ENCODE assay signal across 11 mouse cellular contexts in genomic region chr12:79975466-79976239, GRCm38 (mm10).
DNase-seq lines count a peak whose midpoint lies in the region; ATAC-seq and TF ChIP-seq lines count a peak whose summit lies in the region.
"Had no signal": no experiment of that assay in that cellular context is flagged by ENCODE, and none has a peak within 500 bp of the region (broad histone marks: within the 10 kb centered on the region; RNA-seq: fewer than 3 reads in every experiment).

No protein-coding gene starts in this region.

- no peak for DNase-seq in hindbrain, embryonic 11.5 days (ENCODE audit: low spot score)
- no peak for DNase-seq in CH12.LX (ENCODE audit: extremely low read depth)
- DNase-seq in R1 (ENCODE audit: low read depth, low spot score), result peak; percentile 28
- no peak for DNase-seq in retina, embryonic 14.5 days (ENCODE audit: low spot score)
- no peak for DNase-seq in gastrocnemius, adult 8-10 months (ENCODE audit: low spot score in 2 of 2)
- no peak for DNase-seq in spleen, postnatal 4 days (ENCODE audit: low spot score in 2 of 2)

- H3K9ac ChIP-seq in hindbrain, embryonic 13.5 days, result no peak overlapping the region
- no peak overlapping the region for H3K9ac ChIP-seq in hindbrain, embryonic 11.5 days (ENCODE audit: low read depth, low read length)
- H3K9ac ChIP-seq in CH12.LX (ENCODE audit: insufficient read depth, low read depth), result peak overlapping the region; percentile 44
- no peak overlapping the region for H3K9ac ChIP-seq in limb, embryonic 12.5 days (replicated peaks)

- dilution Hi-C loops in CH12.LX (cut with MboI; ENCODE audit: extremely low pct_ligation_motif_present, extremely low pct_unique_long_range_greater_than_20kb, low sequenced_read_pairs), result no loop called here

- no peak overlapping the region for H3K4me2 ChIP-seq in hindbrain, embryonic 13.5 days
- H3K4me2 ChIP-seq in hindbrain, embryonic 11.5 days (replicated peaks; ENCODE audit: low read depth, low read length), result no peak overlapping the region
- H3K4me2 ChIP-seq in CH12.LX (ENCODE audit: insufficient read depth, low read depth, poor library complexity, severe bottlenecking), result peak overlapping the region; percentile 65
- no peak overlapping the region for H3K4me2 ChIP-seq in limb, embryonic 12.5 days

- H3K27ac ChIP-seq in hindbrain, embryonic 13.5 days, result peak overlapping the region; percentile 50; the same call in 1 of the 2 replicates
- no peak overlapping the region for H3K27ac ChIP-seq in hindbrain, embryonic 11.5 days (ENCODE audit: low read depth, low read length)
- peak overlapping the region; percentile 97 for H3K27ac ChIP-seq in CH12.LX (ENCODE audit: insufficient read depth, low read depth)
- H3K27ac ChIP-seq in limb, embryonic 12.5 days, result peak overlapping the region; percentile 68
- H3K27ac ChIP-seq: left cerebral cortex, adult 2 months had no signal

- TF ChIP-seq POLR2A in CH12.LX (IDR thresholded peaks at IDR 0.05; ENCODE audit: low read depth, low read length), result no peak; the same call in 1 of the 2 replicates

- H3K9me3 ChIP-seq in hindbrain, embryonic 13.5 days, result peaks cover 4% of the 10 kb centered on the region; the same call in 1 of the 2 replicates
- H3K9me3 ChIP-seq in hindbrain, embryonic 11.5 days (ENCODE audit: control insufficient read depth, low read length), result no peaks in the 10 kb centered on the region
- H3K9me3 ChIP-seq in CH12.LX (replicated peaks; ENCODE audit: low read length), result peaks cover 8% of the 10 kb centered on the region
- H3K9me3 ChIP-seq in limb, embryonic 12.5 days, result no peaks in the 10 kb centered on the region

- no peaks in the 10 kb centered on the region for H3K36me3 ChIP-seq in hindbrain, embryonic 13.5 days
- no peaks in the 10 kb centered on the region for H3K36me3 ChIP-seq in hindbrain, embryonic 11.5 days (ENCODE audit: control insufficient read depth, insufficient read depth, low read length)
- no peaks in the 10 kb centered on the region for H3K36me3 ChIP-seq in CH12.LX (replicated peaks in 1 of 2; ENCODE audit: control insufficient read depth in 1 of 2, insufficient read depth in 1 of 2, low read length in 1 of 2)
- H3K36me3 ChIP-seq in limb, embryonic 12.5 days, result no peaks in the 10 kb centered on the region

- in situ Hi-C loops in CH12.LX (cut with MboI; ENCODE audit: low pct_ligation_motif_present, low pct_unique_long_range_greater_than_20kb, low sequenced_read_pairs), result loop anchor here (10.0 kb wide), 2 partner anchors 129 to 341 kb away; no protein-coding TSS in a partner anchor

- no peak for TF ChIP-seq RAD21 in CH12.LX (IDR thresholded peaks at IDR 0.05; ENCODE audit: low read depth, low read length)

- H3K4me1 ChIP-seq in hindbrain, embryonic 13.5 days (replicated peaks), result peaks cover 31% of the 10 kb centered on the region
- H3K4me1 ChIP-seq in hindbrain, embryonic 11.5 days (replicated peaks; ENCODE audit: control insufficient read depth, insufficient read depth, low read length), result peaks cover 6% of the 10 kb centered on the region
- H3K4me1 ChIP-seq in CH12.LX (ENCODE audit: control insufficient read depth in 1 of 2, insufficient read depth in 2 of 2), result peaks cover 18 to 55% of the 10 kb centered on the region in 2 experiments
- H3K4me1 ChIP-seq in limb, embryonic 12.5 days (replicated peaks), result peaks cover 37% of the 10 kb centered on the region

- TF ChIP-seq CTCF in CH12.LX (conservative IDR thresholded peaks at IDR 0.05 in 1 of 2, IDR thresholded peaks at IDR 0.05 in 1 of 2; ENCODE audit: low read depth in 2 of 2, low read length in 2 of 2), result no peak

- no peaks in the 10 kb centered on the region for H3K79me2 ChIP-seq in CH12.LX (replicated peaks; ENCODE audit: control insufficient read depth, extremely low read depth, insufficient read depth, poor library complexity, severe bottlenecking)

- ATAC-seq in hindbrain, embryonic 13.5 days (ENCODE audit: low FRiP score), result no peak
- no peak for ATAC-seq in hindbrain, embryonic 11.5 days (ENCODE audit: low FRiP score)
- ATAC-seq in limb, embryonic 12.5 days (ENCODE audit: insufficient number of reproducible peaks, insufficient read depth, low FRiP score, low TSS enrichment, low read depth), result no peak

- WGBS in hindbrain, embryonic 13.5 days, result 56% methylated on average over 9 of the region's 9 CpGs
- 58% methylated on average over 9 of the region's 9 CpGs for WGBS in hindbrain, embryonic 11.5 days
- WGBS in limb, embryonic 12.5 days, result 36% methylated on average over 9 of the region's 9 CpGs

- TF ChIP-seq EP300 in CH12.LX (IDR thresholded peaks at IDR 0.05; ENCODE audit: low read length), result peak; percentile 1; the same call in 1 of the 2 replicates

- H3K4me3 ChIP-seq in hindbrain, embryonic 13.5 days, result no peak overlapping the region
- H3K4me3 ChIP-seq in hindbrain, embryonic 11.5 days (ENCODE audit: low read depth, low read length), result no peak overlapping the region
- no peak overlapping the region for H3K4me3 ChIP-seq in CH12.LX (replicated peaks in 1 of 3; ENCODE audit: low read depth in 2 of 3, low read length in 2 of 3, poor library complexity in 1 of 3)
- no peak overlapping the region for H3K4me3 ChIP-seq in limb, embryonic 12.5 days (replicated peaks)
- H3K4me3 ChIP-seq: erythroblast, embryonic 14.5 days; left cerebral cortex, adult 2 months; megakaryocyte, embryonic 14.5 days had no signal

- H3K27me3 ChIP-seq in hindbrain, embryonic 13.5 days, result no peaks in the 10 kb centered on the region
- no peaks in the 10 kb centered on the region for H3K27me3 ChIP-seq in hindbrain, embryonic 11.5 days (ENCODE audit: control insufficient read depth, insufficient read depth, low read length)
- H3K27me3 ChIP-seq in CH12.LX (replicated peaks), result no peaks in the 10 kb centered on the region
- H3K27me3 ChIP-seq in limb, embryonic 12.5 days, result no peaks in the 10 kb centered on the region

TF ChIP-seq in CH12.LX, 34 proteins besides CTCF, POLR2A, EP300 and RAD21:
- TF ChIP-seq KAT2A (IDR thresholded peaks at IDR 0.05; ENCODE audit: insufficient replicate concordance, low read length), result no peak
- no peak for TF ChIP-seq ZKSCAN1 (IDR thresholded peaks at IDR 0.05; ENCODE audit: borderline replicate concordance, low read depth, low read length)
- no peak for TF ChIP-seq NRF1 (IDR thresholded peaks at IDR 0.05; ENCODE audit: low read depth, low read length)
- TF ChIP-seq GABPA (IDR thresholded peaks at IDR 0.05; ENCODE audit: insufficient replicate concordance, low read depth, low read length), result no peak
- no peak for TF ChIP-seq ELF1 (IDR thresholded peaks at IDR 0.05; ENCODE audit: low read depth, low read length)
- no peak for TF ChIP-seq UBTF (IDR thresholded peaks at IDR 0.05; ENCODE audit: low read depth, low read length)
- no peak; the same call in 1 of the 2 replicates for TF ChIP-seq ZMIZ1 (IDR thresholded peaks at IDR 0.05; ENCODE audit: low read depth, low read length)
- TF ChIP-seq MAX (IDR thresholded peaks at IDR 0.05; ENCODE audit: low read length), result no peak
- TF ChIP-seq MAFK (IDR thresholded peaks at IDR 0.05; ENCODE audit: insufficient replicate concordance, low read length), result no peak
- no peak for TF ChIP-seq PAX5 (IDR thresholded peaks at IDR 0.05; ENCODE audit: low read length)
- no peak for TF ChIP-seq NELFE (IDR thresholded peaks at IDR 0.05; ENCODE audit: low read depth, low read length)
- TF ChIP-seq POLR2AphosphoS2 (IDR thresholded peaks at IDR 0.05; ENCODE audit: low read depth, low read length), result 0 out of 2 replicates have a peak, but pooled peaks have one; percentile 15
- no peak for TF ChIP-seq HCFC1 (IDR thresholded peaks at IDR 0.05; ENCODE audit: low read depth, low read length)
- peak; percentile 62 for TF ChIP-seq CHD1 (IDR thresholded peaks at IDR 0.05; ENCODE audit: low read depth, low read length)
- no peak for TF ChIP-seq TCF12 (IDR thresholded peaks at IDR 0.05; ENCODE audit: low read depth, low read length)
- no peak for TF ChIP-seq MYC (IDR thresholded peaks at IDR 0.05; ENCODE audit: low read depth, low read length)
- no peak for TF ChIP-seq SMC3 (IDR thresholded peaks at IDR 0.05; ENCODE audit: low read depth, low read length)
- TF ChIP-seq E2F4 (IDR thresholded peaks at IDR 0.05; ENCODE audit: insufficient replicate concordance, low read depth, low read length), result no peak
- TF ChIP-seq JUN (IDR thresholded peaks at IDR 0.05; ENCODE audit: insufficient read depth, low read depth, low read length), result no peak
- no peak for TF ChIP-seq MEF2A (IDR thresholded peaks at IDR 0.05; ENCODE audit: borderline replicate concordance, low read depth, low read length)
- no peak for TF ChIP-seq ZNF384 (IDR thresholded peaks at IDR 0.05; ENCODE audit: low read depth, low read length)
- peak; percentile 5; the same call in 1 of the 2 replicates for TF ChIP-seq USF1 (IDR thresholded peaks at IDR 0.05; ENCODE audit: low read depth, low read length)
- TF ChIP-seq TBP (conservative IDR thresholded peaks at IDR 0.05; ENCODE audit: low read depth, low read length), result no peak
- no peak for TF ChIP-seq JUND (conservative IDR thresholded peaks at IDR 0.05; ENCODE audit: low read depth, low read length)
- TF ChIP-seq MXI1 (IDR thresholded peaks at IDR 0.05; ENCODE audit: low read depth, low read length), result no peak; the same call in 1 of the 2 replicates
- no peak for TF ChIP-seq IRF4 (IDR thresholded peaks at IDR 0.05; ENCODE audit: low read depth, low read length)
- peak; percentile 51; the same call in 1 of the 2 replicates for TF ChIP-seq CHD2 (IDR thresholded peaks at IDR 0.05; ENCODE audit: low read length)
- TF ChIP-seq USF2 (conservative IDR thresholded peaks at IDR 0.05; ENCODE audit: low read depth, low read length), result no peak
- no peak; the same call in 1 of the 2 replicates for TF ChIP-seq ETS1 (conservative IDR thresholded peaks at IDR 0.05; ENCODE audit: low read depth, low read length)
- no peak for TF ChIP-seq ZC3H11A (IDR thresholded peaks at IDR 0.05; ENCODE audit: low read depth, low read length)
- TF ChIP-seq MAZ (IDR thresholded peaks at IDR 0.05; ENCODE audit: low read depth, low read length), result 0 out of 2 replicates have a peak, but pooled peaks have one; percentile 67
- TF ChIP-seq SIN3A (IDR thresholded peaks at IDR 0.05; ENCODE audit: low read length), result no peak
- 0 out of 2 replicates have a peak, but pooled peaks have one; percentile 40 for TF ChIP-seq BHLHE40 (IDR thresholded peaks at IDR 0.05; ENCODE audit: low read depth, low read length)
- 0 out of 2 replicates have a peak, but pooled peaks have one; percentile 2 for TF ChIP-seq RCOR1 (conservative IDR thresholded peaks at IDR 0.05; ENCODE audit: low read depth, low read length)
